Mouse (Mus musculus) CD4-positive, CD25-positive, alpha-beta regulatory T cell, adult 4 months (primary cell): Measurements from ENCODE around the gene Ccr1. TPM values are rescaled to one million over a fixed set of nuclear protein-coding genes. Genes with fewer than 3 reads are reported as not detected.
"Not testable (repeated sequence)": the region's sequence is repeated elsewhere in the genome, so short reads cannot be mapped to it uniquely, and the experiment has no call there.

Experiments
- ATAC-seq: one replicate; pipeline ENCODE4 v1.8.0; 2017
- polyA plus RNA-seq, 2 experiments: library from polyadenylated mRNA; unstranded; fragments of 100-300 nt; shearing (Covaris generic); gene quantifications; one replicate each; pipeline ENCODE4 v1.2.1; 2017

Ccr1 gene
- polyA plus RNA-seq = under 1 TPM; 0.89 to 0.98 TPM

- no peak for ATAC-seq
Observed at GRCm38 (mm10) chr9:123968290-123968912, at the start of gene Ccr1. Gene Ccr1, minus strand, starts transcription at chr9:123968692.

- no peak for ATAC-seq
Observed at GRCm38 (mm10) chr9:124016048-124016447, 47.6 kb upstream of the Ccr1 start.

- ATAC-seq = no peak
Observed at GRCm38 (mm10) chr9:124014985-124015652, 46.6 kb upstream of the Ccr1 start.

GRCm38 (mm10) chr9:124013270-124013669 lies 44.8 kb upstream of the Ccr1 start:
- ATAC-seq = no peak

- no peak for ATAC-seq
Observed at GRCm38 (mm10) chr9:124012691-124013090, 44.2 kb upstream of the Ccr1 start.

GRCm38 (mm10) chr9:123999784-124000183 lies 31.3 kb upstream of the Ccr1 start:
- no peak for ATAC-seq

GRCm38 (mm10) chr9:123997719-123998118 lies 29.2 kb upstream of the Ccr1 start:
- no peak for ATAC-seq

- no peak for ATAC-seq
Observed at GRCm38 (mm10) chr9:123991312-123991906, 22.9 kb upstream of the Ccr1 start.

GRCm38 (mm10) chr9:123989671-123990070 lies 21.2 kb upstream of the Ccr1 start:
- ATAC-seq = peak; percentile 84

GRCm38 (mm10) chr9:123986217-123986616 lies 17.7 kb upstream of the Ccr1 start:
- peak; percentile 83 for ATAC-seq

- no peak for ATAC-seq
Observed at GRCm38 (mm10) chr9:123984943-123985342, 16.5 kb upstream of the Ccr1 start.

GRCm38 (mm10) chr9:123982720-123983119 lies 14.2 kb upstream of the Ccr1 start:
- no peak for ATAC-seq

GRCm38 (mm10) chr9:123981909-123982308 lies 13.4 kb upstream of the Ccr1 start:
- no peak for ATAC-seq

GRCm38 (mm10) chr9:123980858-123981475 lies 12.5 kb upstream of the Ccr1 start:
- not testable (repeated sequence) for ATAC-seq

- ATAC-seq = no peak
Observed at GRCm38 (mm10) chr9:123978308-123978707, 9.8 kb upstream of the Ccr1 start, which contains the start of gene Ccr1l1. Gene Ccr1l1, minus strand, starts transcription at chr9:123978408.

GRCm38 (mm10) chr9:123976876-123977663 lies 8.6 kb upstream of the Ccr1 start:
- no peak for ATAC-seq

GRCm38 (mm10) chr9:123975630-123976029 lies 7.1 kb upstream of the Ccr1 start:
- ATAC-seq = no peak

- ATAC-seq = not testable (repeated sequence)
Observed at GRCm38 (mm10) chr9:123966858-123967495, 1.5 kb downstream of the Ccr1 start.

- no peak for ATAC-seq
Observed at GRCm38 (mm10) chr9:123964776-123965175, 3.7 kb downstream of the Ccr1 start.

- peak; percentile 29 for ATAC-seq
Observed at GRCm38 (mm10) chr9:123960161-123960560, 8.3 kb downstream of the Ccr1 start.

- peak; percentile 34 for ATAC-seq
Observed at GRCm38 (mm10) chr9:123957911-123958413, 10.5 kb downstream of the Ccr1 start.

GRCm38 (mm10) chr9:123956892-123957291 lies 11.6 kb downstream of the Ccr1 start:
- no peak for ATAC-seq
